Mouse (Mus musculus) midbrain, embryonic 13.5 days (tissue): ENCODE measurements around the gene 6030468B19Rik. TPM values are rescaled to one million over a fixed set of nuclear protein-coding genes. Genes with fewer than 3 reads are reported as not detected.

Experiments used
- ATAC-seq: fragments of 200-750 bp; cut with Nextera tagmentation; 2 replicates; pipeline ENCODE4 v1.8.0; 2017; ENCODE audit warnings: mild to moderate bottlenecking, moderate TSS enrichment, moderate library complexity
- H3K27ac ChIP-seq: fragments of 300-500 bp; sonication (generic); 2 replicates; pipeline ENCODE4 v1.5.1; 2015; ENCODE audit warnings: inconsistent platforms, mild to moderate bottlenecking, moderate library complexity
- H3K27me3 ChIP-seq: fragments of 300-500 bp; sonication (generic); 2 replicates; pipeline ENCODE4 v1.6.1; 2015; ENCODE audit warnings: mild to moderate bottlenecking, inconsistent platforms
- H3K36me3 ChIP-seq: fragments of 300-500 bp; sonication (generic); 2 replicates; pipeline ENCODE4 v1.6.1; 2015; ENCODE audit warnings: mild to moderate bottlenecking, inconsistent platforms
- H3K4me1 ChIP-seq: fragments of 300-500 bp; sonication (generic); replicated peaks from 2 replicates; pipeline ENCODE4 v1.6.1; 2015; ENCODE audit warnings: inconsistent platforms
- H3K4me2 ChIP-seq: fragments of 300-500 bp; sonication (generic); replicated peaks from 2 replicates; pipeline ENCODE4 v1.6.1; 2015; ENCODE audit warnings: moderate library complexity, mild to moderate bottlenecking, inconsistent platforms
- H3K4me3 ChIP-seq: fragments of 300-500 bp; sonication (generic); replicated peaks from 2 replicates; pipeline ENCODE4 v1.5.1; 2015; ENCODE audit warnings: mild to moderate bottlenecking, inconsistent platforms
- H3K9ac ChIP-seq: fragments of 300-500 bp; sonication (generic); replicated peaks from 2 replicates; pipeline ENCODE4 v1.6.1; 2015; ENCODE audit warnings: mild to moderate bottlenecking, inconsistent platforms
- H3K9me3 ChIP-seq: fragments of 300-500 bp; sonication (generic); 2 replicates; pipeline ENCODE4 v1.6.1; 2016; ENCODE audit warnings: mild to moderate bottlenecking, inconsistent platforms
- WGBS: fragments of 180-500 bp; shearing (Covaris S2); methylation state at CpG from one replicate; pipeline ENCODE4 v1.1.7; 2015; 5-methylcytosine and 5-hydroxymethylcytosine counted together
- polyA plus RNA-seq: library from polyadenylated mRNA; unstranded; fragments of >200 nt; fragmentation: Nextera tagmentation; extraction: Ambion mirVana; gene quantifications from 2 replicates; pipeline ENCODE4 v1.2.1, GENCODE M21; 2015

The 6030468B19Rik gene
- polyA plus RNA-seq, 1 experiment from 2014 or later, result not detected

DNA sequence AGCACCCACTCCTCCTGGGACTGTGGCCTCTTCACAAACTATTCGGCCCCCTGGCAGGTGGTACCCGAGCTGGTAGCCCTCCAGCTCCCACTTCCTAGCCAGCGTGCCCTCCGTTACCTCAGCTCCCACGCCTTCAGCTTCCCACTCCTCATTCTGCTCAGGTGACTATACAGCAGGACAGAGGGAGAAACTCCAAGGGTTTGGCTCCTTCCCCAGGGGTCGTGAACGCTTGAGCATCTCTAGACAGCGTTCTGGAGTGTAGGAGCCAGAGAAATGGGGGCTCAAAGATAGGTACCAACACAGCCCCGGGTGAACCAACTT lies 6.1 kb upstream of the 6030468B19Rik start:
- Histone ChIP-seq H3K4me3 (no peak overlapping the region), H3K9me3 (no peaks in the 10 kb centered on the region), H3K36me3 (no peaks in the 10 kb centered on the region), H3K4me2 (no peak overlapping the region), H3K9ac (no peak overlapping the region), H3K27ac (no peak overlapping the region), H3K4me1 (peaks cover 5% of the 10 kb centered on the region; the same call in 1 of the 2 replicates), H3K27me3 (peaks cover 35% of the 10 kb centered on the region)
- 90% methylated on average over 9 of the region's 9 CpGs for WGBS
- no peak for ATAC-seq

DNA sequence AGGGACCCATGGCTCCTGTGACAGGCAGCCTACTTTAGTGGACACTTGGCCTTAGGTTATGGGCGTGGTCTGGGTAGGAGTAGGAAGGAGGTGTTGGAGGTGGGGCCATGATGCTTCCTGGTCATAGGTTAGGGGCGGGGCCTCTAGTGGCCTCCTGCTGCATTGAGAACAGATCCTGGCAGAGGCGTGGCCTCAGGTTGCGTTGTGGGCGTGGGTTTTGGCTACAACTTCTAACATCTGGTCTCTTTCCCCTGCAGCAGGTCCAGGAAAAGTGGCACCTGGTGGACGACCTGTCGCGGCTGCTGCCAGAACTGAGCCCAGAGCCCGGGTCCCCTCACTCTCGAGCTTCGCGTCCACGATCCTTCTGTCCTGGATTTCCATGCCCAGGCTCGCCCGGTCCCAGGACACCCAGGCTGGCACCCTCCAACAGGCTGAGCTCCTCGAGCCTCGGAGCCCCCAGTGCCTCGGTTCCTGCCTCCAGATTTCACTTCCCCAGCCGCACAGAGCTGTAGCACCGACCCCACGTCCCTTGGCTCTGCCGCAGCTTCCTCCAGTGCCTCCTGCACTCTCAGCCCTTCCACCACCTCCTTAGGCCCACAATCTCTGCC lies 5.1 kb upstream of the 6030468B19Rik start:
- no peak for ATAC-seq
- Histone ChIP-seq H3K27ac (no peak overlapping the region), H3K36me3 (no peaks in the 10 kb centered on the region), H3K4me3 (no peak overlapping the region), H3K9me3 (no peaks in the 10 kb centered on the region), H3K27me3 (peaks cover 35% of the 10 kb centered on the region), H3K9ac (0 out of 2 replicates have a peak overlapping the region, but pooled peaks have one; percentile 28), H3K4me1 (peaks cover 5% of the 10 kb centered on the region; the same call in 1 of the 2 replicates), H3K4me2 (peak overlapping the region; percentile 9; the same call in 1 of the 2 replicates)
- 11% methylated on average over 22 of the region's 22 CpGs for WGBS

DNA sequence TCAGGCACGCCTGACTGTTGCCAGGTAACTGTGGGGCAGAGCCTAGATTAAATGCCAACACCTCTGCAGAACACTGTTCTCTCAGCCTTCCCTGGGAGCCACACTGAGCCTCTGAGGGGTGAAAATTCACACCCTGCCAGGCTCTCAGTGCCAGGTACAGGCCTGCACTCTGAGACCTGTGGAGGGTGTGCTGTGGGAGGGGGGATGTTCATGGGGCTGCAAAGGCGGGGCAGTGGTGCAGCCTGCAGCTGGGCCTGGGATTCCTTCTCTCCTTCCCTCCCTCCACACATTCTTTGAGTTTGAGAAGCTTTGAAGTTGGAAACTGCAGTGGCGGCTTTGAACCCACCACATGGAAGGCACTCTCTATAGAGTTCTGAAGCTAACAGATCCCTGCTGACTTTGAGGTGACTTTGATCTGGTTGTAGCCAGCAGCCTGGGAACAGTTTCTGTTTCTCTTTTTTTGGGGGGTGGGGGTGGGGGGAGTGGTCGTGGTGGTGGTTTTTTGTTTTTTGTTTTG lies 3.4 kb upstream of the 6030468B19Rik start:
- no peak overlapping the region for H3K4me3 ChIP-seq
- H3K9ac ChIP-seq, result no peak overlapping the region
- H3K9me3 ChIP-seq, result no peaks in the 10 kb centered on the region
- no peak overlapping the region for H3K4me2 ChIP-seq
- peaks cover 35% of the 10 kb centered on the region for H3K27me3 ChIP-seq
- no peaks in the 10 kb centered on the region for H3K36me3 ChIP-seq
- H3K27ac ChIP-seq, result no peak overlapping the region
- 58% methylated on average over 4 of the region's 4 CpGs for WGBS
- peaks cover 5% of the 10 kb centered on the region; the same call in 1 of the 2 replicates for H3K4me1 ChIP-seq
- no peak for ATAC-seq

DNA sequence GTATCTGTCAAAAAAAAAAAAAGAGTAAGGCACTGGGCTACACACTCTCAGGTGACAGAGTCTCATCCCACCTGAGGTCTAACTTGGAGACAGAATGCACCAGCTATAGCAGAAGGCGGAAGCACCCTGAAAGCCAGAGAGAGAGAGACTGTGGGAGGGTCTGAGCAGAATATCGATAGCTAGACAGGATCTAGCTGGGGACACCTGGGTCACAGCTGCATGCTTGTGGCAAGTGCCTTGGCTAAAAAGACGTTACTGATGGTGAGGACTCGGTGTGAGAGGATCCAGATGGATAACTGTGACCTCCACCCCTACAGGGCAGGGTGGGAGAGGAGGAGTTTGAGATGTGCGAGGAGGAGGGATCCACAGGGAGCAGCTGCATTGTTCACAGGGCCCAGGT lies 506 bp upstream of the 6030468B19Rik start:
- no peak overlapping the region for H3K9ac ChIP-seq
- H3K4me2 ChIP-seq, result no peak overlapping the region
- WGBS, result 51% methylated on average over 5 of the region's 5 CpGs
- H3K4me1 ChIP-seq, result peaks cover 5% of the 10 kb centered on the region; the same call in 1 of the 2 replicates
- H3K27me3 ChIP-seq, result peaks cover 13% of the 10 kb centered on the region
- no peak overlapping the region for H3K27ac ChIP-seq
- no peak for ATAC-seq
- H3K36me3 ChIP-seq, result no peaks in the 10 kb centered on the region
- H3K9me3 ChIP-seq, result no peaks in the 10 kb centered on the region
- H3K4me3 ChIP-seq, result no peak overlapping the region

DNA sequence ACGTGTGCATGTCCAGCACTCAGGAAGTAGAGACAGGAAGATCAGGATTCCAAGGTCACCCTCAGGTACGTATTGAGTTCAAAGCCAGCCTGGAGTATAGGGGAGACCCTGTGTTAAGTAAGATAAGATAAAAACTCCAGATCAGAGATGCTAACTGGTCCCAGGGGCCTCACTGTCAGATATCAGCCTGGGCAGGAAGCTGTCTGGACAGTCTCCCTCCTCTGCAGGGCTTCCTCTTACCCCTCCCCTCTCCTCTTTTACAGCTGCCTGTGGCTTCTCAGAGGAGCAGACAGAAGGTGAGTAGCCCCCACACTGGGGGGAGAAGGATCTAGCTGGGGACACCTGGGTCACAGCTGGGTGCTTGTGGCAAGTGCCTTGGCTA lies 691 bp downstream of the 6030468B19Rik start:
- Histone ChIP-seq H3K4me2 (no peak overlapping the region), H3K27ac (no peak overlapping the region), H3K4me3 (no peak overlapping the region), H3K27me3 (peaks cover 4% of the 10 kb centered on the region; the same call in 1 of the 2 replicates), H3K9me3 (no peaks in the 10 kb centered on the region), H3K9ac (no peak overlapping the region), H3K36me3 (no peaks in the 10 kb centered on the region), H3K4me1 (no peaks in the 10 kb centered on the region)
- 66% methylated on average over 2 of the region's 2 CpGs for WGBS
- no peak for ATAC-seq

DNA sequence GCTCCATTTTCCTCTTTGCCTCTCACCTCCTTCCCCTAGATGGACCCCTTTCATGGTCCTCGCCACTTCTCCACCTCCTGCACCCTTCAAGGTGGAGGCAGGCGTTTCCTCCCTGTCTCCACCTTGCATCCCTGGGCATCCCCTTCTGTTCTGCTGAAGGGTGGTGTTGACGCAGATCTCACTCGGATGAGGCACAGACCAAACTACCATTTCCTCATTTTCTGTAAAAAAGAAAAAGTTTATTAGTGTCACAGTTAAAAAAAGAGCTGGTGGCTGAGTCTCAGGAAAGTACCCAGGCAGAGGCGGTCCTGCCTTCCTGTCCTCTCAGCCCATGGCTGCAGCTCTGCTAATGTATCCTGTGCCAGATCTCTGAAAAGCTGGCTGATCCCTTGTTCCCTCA lies 1.7 kb downstream of the 6030468B19Rik start:
- H3K4me3 ChIP-seq, result no peak overlapping the region
- H3K27ac ChIP-seq, result no peak overlapping the region
- H3K27me3 ChIP-seq, result no peaks in the 10 kb centered on the region
- H3K4me1 ChIP-seq, result no peaks in the 10 kb centered on the region
- no peak overlapping the region for H3K9ac ChIP-seq
- no peaks in the 10 kb centered on the region for H3K36me3 ChIP-seq
- H3K9me3 ChIP-seq, result no peaks in the 10 kb centered on the region
- WGBS, result 75% methylated on average over 5 of the region's 5 CpGs
- no peak overlapping the region for H3K4me2 ChIP-seq
- no peak for ATAC-seq

DNA sequence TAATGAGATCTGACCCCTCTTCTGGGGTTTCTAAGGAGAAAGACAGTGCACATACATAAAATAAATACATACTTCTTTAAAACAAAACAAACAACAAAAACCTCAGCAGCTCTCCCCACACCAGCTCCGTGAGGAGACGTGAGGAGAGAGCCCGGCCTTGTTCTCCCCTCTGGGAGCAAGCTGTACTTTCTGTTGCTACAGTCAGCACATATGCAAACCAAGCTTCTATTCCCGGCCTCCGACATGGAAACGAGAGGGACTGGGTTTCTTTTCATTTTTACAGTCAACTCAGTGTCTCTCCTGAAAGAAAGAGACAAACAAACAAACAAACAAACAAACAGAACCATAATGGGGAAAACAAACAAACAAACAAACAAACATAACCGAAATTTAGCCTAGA lies 2.6 kb downstream of the 6030468B19Rik start:
- Histone ChIP-seq H3K4me1 (no peaks in the 10 kb centered on the region), H3K27ac (no peak overlapping the region), H3K9ac (no peak overlapping the region), H3K4me3 (no peak overlapping the region), H3K36me3 (no peaks in the 10 kb centered on the region), H3K4me2 (no peak overlapping the region), H3K9me3 (no peaks in the 10 kb centered on the region), H3K27me3 (no peaks in the 10 kb centered on the region)
- 86% methylated on average over 7 of the region's 7 CpGs for WGBS
- no peak for ATAC-seq

DNA sequence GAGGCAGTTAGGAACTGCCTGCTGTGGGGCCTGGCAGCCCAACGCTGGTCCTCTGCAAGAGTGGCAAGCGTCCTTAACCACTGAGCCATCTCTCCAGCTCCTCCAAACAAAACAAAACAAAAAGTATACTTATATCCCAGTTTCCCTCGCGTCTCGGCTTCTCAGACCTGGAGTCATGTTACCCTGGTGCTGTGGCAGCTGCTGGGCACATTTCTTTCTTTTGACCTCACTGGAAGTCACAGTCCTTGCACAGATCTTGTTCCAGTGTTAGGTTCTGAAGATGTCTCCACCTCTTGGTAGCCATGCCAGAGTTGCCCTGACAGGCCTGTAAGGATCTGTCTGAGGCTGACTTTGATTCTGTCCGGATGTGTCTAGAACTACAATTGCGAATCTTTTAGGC lies 4.2 kb downstream of the 6030468B19Rik start:
- Histone ChIP-seq H3K27me3 (no peaks in the 10 kb centered on the region), H3K36me3 (no peaks in the 10 kb centered on the region), H3K9me3 (no peaks in the 10 kb centered on the region), H3K27ac (no peak overlapping the region), H3K4me2 (no peak overlapping the region), H3K4me3 (no peak overlapping the region), H3K9ac (no peak overlapping the region), H3K4me1 (no peaks in the 10 kb centered on the region)
- WGBS, result 80% methylated on average over 7 of the region's 7 CpGs
- no peak for ATAC-seq

DNA sequence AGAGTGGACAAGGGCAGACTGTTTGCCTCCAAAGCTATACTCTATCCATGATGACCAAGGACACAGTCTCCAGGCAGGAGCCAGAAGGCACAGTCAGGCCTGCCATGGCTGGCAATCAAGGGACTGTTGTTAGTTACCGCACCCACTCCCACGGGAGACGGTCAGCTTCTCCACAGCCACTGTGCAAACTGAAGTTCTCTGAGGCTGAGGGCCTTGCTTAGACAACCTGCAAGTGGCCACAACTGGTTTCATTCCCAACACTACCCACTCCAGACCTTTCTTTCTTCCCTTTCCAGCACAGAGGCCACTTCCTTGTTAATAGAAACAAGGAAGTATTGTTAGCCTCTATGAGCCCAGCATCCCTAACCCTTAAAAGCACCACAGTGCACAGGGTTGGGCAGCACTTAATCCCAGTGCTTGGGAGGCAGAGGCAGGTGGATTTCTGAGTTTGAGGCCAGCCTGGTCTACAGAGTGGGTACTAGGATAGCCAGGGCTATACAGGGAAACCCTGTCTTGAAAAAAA lies 5.8 kb downstream of the 6030468B19Rik start:
- no peaks in the 10 kb centered on the region for H3K9me3 ChIP-seq
- no peak for ATAC-seq
- H3K4me1 ChIP-seq, result no peaks in the 10 kb centered on the region
- no peak overlapping the region for H3K9ac ChIP-seq
- WGBS, result 92% methylated on average over 3 of the region's 3 CpGs
- no peak overlapping the region for H3K27ac ChIP-seq
- H3K36me3 ChIP-seq, result no peaks in the 10 kb centered on the region
- H3K27me3 ChIP-seq, result no peaks in the 10 kb centered on the region
- H3K4me2 ChIP-seq, result no peak overlapping the region
- no peak overlapping the region for H3K4me3 ChIP-seq

DNA sequence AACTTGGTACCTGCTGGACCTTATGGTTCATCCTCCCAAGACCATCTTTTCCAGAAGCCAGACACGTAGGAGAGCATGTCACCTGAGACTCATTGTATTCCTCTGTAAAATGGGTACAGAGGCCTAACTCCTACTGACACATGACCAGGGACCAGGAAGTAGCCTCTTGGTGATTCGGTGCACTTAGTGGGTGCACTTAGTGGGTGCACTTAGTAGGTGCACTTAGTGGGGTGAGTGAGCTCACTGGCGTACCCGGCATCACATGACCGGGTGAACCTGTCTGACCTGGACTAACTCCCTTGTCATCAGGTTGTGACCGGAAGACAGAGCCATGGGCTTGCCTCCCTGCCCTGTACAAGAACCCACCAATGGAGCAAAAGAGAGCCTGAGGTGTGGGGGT lies 9.3 kb downstream of the 6030468B19Rik start:
- Histone ChIP-seq H3K4me2 (no peak overlapping the region), H3K36me3 (no peaks in the 10 kb centered on the region), H3K9ac (no peak overlapping the region), H3K4me3 (no peak overlapping the region), H3K27me3 (peaks cover 23% of the 10 kb centered on the region), H3K4me1 (peaks cover 24% of the 10 kb centered on the region), H3K27ac (no peak overlapping the region), H3K9me3 (no peaks in the 10 kb centered on the region)
- no peak for ATAC-seq
- 97% methylated on average over 6 of the region's 6 CpGs for WGBS

DNA sequence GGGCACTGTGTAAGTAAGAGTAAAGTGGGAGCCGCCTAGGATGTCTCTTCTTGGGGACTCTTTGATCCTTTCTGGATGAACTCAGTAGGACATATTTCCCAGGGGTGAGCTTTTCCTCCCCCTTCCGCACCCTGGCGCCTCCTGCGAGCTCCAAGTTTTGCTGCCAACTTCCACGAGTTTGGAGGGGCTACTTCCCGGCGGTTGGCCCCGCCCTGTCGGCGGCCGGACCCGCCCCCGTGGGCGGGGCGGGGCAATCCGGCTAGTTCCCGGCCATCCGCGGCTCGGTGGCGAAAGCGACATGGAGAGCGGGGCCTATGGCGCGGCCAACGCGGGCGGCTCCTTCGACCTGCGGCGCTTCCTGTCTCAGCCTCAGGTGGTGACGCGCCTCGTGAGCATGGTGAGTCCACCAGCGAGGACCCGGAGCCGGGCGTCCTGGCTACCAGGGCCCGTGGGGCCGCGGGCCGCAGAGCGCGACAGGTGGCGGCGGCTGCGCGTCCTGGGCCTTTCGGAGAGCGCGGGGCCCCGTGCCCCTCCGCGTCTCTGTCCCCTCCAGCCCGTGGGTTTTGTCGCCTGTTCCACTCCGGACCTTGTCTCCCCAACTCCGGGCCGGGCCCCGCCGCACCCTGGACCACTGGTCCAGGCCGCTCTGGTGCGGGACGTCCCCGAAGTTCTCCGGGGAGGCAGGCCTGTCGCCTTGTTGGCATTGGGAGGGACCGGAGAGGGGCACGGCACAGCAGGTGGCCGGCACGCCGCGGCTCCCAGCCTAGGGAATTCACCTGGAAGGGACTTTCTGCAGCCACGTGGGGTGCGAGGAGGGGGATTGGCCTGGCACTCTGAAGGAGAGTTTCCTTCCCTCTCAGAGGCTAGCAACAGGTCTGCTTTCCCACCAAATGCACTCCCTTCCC lies 12.2 kb downstream of the 6030468B19Rik start, which contains the start of the genes Gm20708 and Syngr2:
Gene Gm20708, plus strand, starts transcription at position 262 of the 905 bp plus-strand sequence.
Gene Syngr2, plus strand, starts transcription at position 262 of the 905 bp plus-strand sequence.
- Histone ChIP-seq H3K27me3 (peaks cover 23% of the 10 kb centered on the region), H3K4me3 (peak within 1 kb of the TSS; percentile 61), H3K9me3 (no peaks in the 10 kb centered on the region), H3K4me1 (peaks cover 24% of the 10 kb centered on the region), H3K27ac (no peak within 1 kb of the TSS; the same call in 1 of the 2 replicates), H3K9ac (peak within 1 kb of the TSS; percentile 65), H3K36me3 (peaks cover 14% of the 10 kb centered on the region), H3K4me2 (peak within 1 kb of the TSS; percentile 93)
- under 1% methylated on average over 75 of the region's 75 CpGs for WGBS
- peak; percentile 77 for ATAC-seq
